Mouse (Mus musculus): Measurements from ENCODE around the gene Loxl3.
A peak's percentile ranks its signal among the peaks of the same experiment; 100 is the strongest.

GRCm38 (mm10) chr6:82998326-82998725, 35.6 kb upstream of the Loxl3 start:
- TF ChIP-seq CTCF (IDR thresholded peaks at IDR 0.05; ENCODE audit: low read depth): peak; percentile 60
- no peak for TF ChIP-seq EP300 (IDR thresholded peaks at IDR 0.05; ENCODE audit: low read depth)
